Mouse (Mus musculus) adrenal gland, adult 2 months (tissue): ENCODE measurements around the gene Dctpp1. TPM values are rescaled to one million over a fixed set of nuclear protein-coding genes. Genes with fewer than 3 reads are reported as not detected.
A peak's percentile ranks its signal among the peaks of the same experiment; 100 is the strongest.

Experiments used
- DNase-seq: peaks from one replicate; pipeline ENCODE4 v3.0.0; 2021
- long read RNA-seq: library from polyadenylated mRNA; stranded (forward); transcript quantifications from one replicate; pipeline ENCODE4 v2.0.0, GENCODE M21; 2021
- polyA plus RNA-seq: library from polyadenylated mRNA; depleted of rRNA; stranded (reverse); fragments of >200 nt; gene quantifications from 2 replicates; pipeline ENCODE4 v1.2.3, GENCODE M21; 2012; rRNA removed
- total RNA-seq, 2 experiments: library from RNA; stranded (reverse); gene quantifications; 2 replicates each; pipeline ENCODE4 v1.2.3; 2021

The Dctpp1 gene
- total RNA-seq (10 to 100 TPM; 34.7 to 37.6 TPM), polyA plus RNA-seq (45.1 and 57.1 TPM in 2 replicates)
- long read RNA-seq, transcript Dctpp1-201 (3 exons, 676 nt): major isoform, 24 of 25 reads
- long read RNA-seq, partial matches to known transcripts: 1 of 25 reads
- long read RNA-seq, other reads (novel, unspliced or antisense): 0 of 25 reads

DNA sequence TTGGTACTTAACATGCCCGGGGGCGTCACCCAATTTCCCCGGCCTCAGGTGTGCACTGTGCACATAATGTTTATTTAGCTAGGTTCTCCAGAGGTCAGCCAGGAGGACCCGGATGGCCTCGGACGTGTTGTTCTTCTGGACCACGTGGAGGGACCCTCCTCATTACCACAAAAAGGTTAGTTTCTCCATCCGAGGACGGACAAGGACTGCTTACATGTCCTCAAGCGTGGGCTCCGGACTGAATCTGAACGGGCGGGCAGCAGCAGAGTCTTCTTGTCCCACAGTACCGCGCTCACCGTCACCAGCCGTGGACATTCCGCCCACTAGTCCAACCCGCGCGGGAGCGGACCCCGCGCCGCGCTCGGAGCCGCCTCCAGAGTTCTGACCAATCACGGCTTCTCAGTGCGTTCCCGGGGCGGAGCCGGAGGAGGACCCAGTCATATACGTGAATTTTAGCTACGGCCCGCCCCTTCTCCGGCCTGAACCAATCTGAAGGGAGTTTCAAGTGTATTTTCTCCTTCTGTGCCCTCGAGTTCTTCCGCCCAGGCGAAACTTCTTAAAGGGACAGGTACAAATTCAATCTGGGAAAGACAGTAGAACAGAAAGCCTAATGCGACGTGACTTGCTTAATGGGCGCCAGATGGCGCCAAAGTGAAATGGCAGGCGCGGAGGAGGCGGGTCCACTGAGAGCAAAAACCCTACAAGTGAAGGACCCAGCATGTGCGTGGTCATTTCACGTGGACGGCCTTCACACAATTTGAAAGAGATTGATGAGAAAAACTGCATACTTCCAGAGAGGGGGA lies at the start of gene Dctpp1:
TSS of gene Dctpp1 (minus strand) at position 401 of the 803 bp plus-strand sequence.
- peak; percentile 98 for DNase-seq

DNA sequence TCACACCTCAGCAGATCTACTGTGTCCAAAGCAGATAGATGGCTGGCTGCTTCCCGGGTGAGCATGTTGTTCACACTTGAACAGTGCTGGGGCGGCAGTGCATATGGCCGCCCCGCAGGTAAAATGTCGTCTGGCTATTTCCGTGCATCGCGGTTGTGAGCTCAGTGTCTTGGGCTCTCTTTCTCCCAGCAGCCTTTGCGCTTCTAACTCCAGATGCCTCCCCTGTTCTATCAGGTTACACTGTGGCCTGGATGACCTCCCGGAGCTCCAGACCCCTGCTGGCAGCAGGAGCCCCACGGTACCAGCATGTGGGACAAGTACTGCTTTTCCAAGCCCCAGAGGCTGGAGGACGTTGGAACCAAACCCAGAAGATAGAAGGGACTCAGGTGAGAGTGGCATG lies 49.4 kb upstream of the Dctpp1 start:
- DNase-seq: no peak

DNA sequence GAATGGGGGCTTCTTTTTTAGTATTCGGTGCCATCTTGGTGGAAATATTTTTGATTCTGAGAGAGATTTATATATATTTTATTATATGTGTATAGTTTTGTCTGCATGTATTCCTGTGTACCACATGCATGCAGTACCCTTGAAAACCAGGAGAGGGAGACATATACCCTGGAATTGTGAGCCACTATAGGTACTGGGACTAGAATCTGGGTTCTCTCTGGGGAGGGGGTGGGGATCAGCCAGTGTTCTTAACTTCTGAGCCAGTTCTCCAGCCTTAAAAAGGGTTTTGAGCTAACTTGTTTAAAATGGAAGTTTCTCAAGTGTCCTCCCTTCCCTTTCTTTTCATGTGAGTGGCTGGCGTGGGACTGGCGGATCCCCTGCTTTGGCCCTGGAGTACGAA lies 48.4 kb upstream of the Dctpp1 start:
- peak; percentile 32 for DNase-seq

GRCm38 (mm10) chr7:127308431-127308830 lies 47.9 kb upstream of the Dctpp1 start:
- no peak for DNase-seq

GRCm38 (mm10) chr7:127297586-127298193 lies 37.2 kb upstream of the Dctpp1 start:
- no peak for DNase-seq

- no peak for DNase-seq
Observed at GRCm38 (mm10) chr7:127296786-127297555, 36.5 kb upstream of the Dctpp1 start.

GRCm38 (mm10) chr7:127296098-127296497 lies 35.6 kb upstream of the Dctpp1 start, which contains the start of gene Itgal:
Gene Itgal (plus strand): TSS chr7:127296260.
- DNase-seq: no peak

DNA sequence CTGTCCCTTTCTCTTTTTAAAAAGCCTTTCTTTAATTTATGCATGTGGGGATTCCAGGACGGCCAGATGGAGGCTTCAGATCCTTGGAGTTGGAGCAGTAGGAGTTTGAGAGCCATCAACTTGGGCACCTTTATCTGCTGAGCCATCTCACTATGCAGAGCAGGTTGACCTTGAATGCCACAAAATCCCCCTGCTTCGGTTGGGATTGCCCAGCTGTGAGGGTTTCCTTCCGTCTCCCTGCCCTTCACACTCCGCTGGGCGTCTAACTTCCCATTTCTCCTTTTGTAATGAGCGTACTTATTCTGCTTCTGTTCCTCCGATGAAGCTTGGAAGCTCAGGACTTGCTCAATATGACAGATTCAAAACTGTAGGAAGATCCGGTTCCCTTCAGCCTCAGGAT lies 29.6 kb upstream of the Dctpp1 start:
- no peak for DNase-seq

GRCm38 (mm10) chr7:127289306-127289705 lies 28.8 kb upstream of the Dctpp1 start:
- no peak for DNase-seq

GRCm38 (mm10) chr7:127287940-127288339 lies 27.4 kb upstream of the Dctpp1 start:
- DNase-seq: no peak

GRCm38 (mm10) chr7:127285154-127285553 lies 24.6 kb upstream of the Dctpp1 start:
- no peak for DNase-seq

- DNase-seq: no peak
Observed at GRCm38 (mm10) chr7:127282190-127282589, 21.7 kb upstream of the Dctpp1 start.

DNA sequence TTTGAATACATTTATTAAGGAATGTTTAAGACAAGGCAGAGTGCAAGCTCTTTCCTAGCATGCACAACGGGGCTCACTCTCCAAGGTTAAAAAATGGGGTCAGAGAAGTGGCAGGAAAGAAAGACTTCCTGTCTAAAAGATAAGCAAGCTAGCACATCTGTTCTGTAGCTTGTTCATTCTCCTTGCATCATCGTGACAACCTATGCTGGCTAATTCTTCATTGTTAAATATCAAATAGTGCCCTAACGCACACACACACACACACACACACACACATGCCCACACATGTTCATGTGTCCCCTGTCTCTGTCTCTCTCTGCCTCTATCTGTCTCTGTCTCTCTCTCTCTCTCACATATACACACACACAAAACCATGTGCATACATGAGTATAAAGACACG lies 20.6 kb upstream of the Dctpp1 start:
- no peak for DNase-seq

DNA sequence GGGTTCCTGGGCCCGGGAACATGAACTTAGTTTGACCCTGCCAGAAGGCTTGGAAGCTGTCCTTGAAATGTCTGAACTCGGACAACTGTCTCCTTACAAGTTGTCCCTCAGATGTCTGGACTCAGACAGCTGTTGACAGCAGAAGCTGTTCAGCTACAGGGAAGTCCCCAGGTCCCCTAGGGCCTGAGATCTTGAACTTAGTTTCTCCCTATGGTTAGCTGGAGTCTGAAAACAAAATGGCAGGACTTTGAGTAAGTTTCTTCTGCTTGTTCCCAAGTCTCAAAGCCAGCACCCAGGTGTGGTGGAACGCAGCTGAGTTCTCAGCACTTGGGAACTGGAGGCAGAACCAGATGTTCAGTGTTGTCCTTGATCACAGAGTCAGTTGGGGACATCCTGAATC lies 19.6 kb upstream of the Dctpp1 start:
- DNase-seq: no peak

GRCm38 (mm10) chr7:127278311-127278710 lies 17.8 kb upstream of the Dctpp1 start:
- DNase-seq: peak; percentile 57

- DNase-seq: no peak
Observed at GRCm38 (mm10) chr7:127276519-127276961, 16.0 kb upstream of the Dctpp1 start.

DNA sequence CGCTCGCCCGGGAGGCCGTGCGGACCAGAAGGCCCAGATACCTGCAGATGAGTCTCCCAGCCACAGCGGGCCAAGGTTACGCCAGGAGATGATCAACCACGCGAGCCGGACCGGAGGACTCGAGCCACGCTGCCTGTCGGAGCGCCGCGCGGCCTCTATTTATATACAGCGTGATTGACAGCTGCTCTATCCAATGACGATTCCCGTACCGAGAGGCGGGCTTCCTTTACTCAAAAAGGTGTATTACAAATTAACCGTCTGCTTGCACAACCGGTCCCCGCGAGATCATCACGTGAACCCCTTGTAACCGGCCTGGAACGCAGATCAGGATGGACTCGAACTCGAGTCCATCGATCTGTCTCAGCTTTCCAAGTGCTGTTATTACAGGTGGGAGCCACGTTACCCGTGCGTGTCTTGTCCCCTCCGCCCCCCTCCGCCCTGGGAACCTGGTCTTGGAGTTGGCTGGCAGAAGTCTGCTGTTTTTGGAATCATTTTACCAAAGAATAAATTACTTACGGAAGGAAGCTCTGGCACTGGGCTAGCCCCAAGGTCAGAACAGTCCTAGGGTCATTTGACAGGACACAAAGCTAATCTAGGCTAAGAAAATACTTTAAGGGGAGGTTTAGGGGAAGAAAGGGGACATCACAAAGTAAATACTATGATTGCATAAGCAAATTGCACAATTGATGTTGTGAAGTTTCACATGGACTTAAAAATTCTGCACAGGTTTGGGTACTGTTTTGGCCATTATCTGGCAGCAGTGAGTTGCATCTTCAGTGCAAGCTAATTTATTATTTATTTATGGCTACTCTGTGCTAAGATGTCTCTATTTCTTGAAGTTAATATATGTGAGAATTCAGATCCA lies 13.6 kb upstream of the Dctpp1 start, which contains the start of gene Sephs2:
TSS of gene Sephs2 (minus strand) at position 131 of the 865 bp plus-strand sequence.
- DNase-seq: peak; percentile 96

DNA sequence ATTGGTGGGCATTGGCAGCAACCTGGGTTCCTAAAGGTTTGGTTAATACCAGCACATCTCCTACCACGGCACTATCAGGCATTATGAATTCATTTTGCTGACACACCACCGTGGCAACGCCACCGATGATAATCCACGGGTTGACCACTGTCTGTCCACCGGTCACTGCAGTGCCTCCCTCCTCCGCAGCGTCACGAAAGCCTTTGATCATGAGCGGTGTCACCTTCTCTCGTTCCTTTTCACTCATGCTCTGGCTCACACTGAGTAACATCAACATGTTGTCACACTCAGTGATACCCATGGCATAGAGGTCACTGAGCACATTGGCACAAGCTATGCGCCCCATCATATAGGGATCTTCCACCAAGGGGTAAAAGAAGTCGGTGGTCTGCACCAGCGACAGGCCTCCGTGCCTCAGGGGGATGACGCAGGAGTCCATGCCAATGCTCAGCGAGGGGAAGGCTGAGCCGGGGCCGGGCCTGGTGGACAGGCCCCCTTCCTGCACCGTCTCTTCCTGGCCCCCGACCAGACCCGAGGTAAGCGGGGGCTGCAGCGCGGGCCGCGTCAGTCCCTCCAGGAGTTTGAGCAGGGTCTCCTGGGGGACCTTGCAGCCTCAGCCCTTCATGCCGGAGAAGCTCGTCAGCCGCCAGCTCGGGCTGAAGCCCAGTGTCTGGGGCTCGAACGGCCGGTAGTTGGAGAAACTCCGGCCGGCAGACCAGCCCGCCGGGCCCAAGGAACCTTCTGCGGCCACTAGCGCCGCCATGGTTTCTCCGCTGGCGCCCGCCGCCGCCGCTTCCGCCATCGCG lies 12.8 kb upstream of the Dctpp1 start:
- DNase-seq: peak; percentile 72

DNA sequence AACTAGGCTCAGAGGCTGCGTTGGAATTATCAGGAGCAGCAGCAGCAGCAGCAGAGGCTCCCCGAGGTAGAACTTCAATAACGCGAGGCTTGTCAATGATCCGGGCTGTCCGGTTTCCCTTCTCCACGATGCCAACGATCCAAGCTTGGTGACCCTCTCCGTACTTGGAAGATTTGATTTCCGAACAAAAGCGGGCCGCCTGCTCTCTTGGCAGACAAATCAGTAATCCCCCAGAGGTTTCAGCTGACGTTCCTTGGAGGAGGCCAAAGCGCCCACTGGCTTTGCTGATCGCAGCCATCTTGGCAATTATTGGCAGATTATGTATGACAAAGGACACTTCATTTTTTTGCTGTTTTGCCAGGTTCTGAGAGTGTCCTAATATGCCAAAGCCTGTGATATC lies 12.1 kb upstream of the Dctpp1 start:
- DNase-seq: peak; percentile 33

GRCm38 (mm10) chr7:127271093-127271492 lies 10.6 kb upstream of the Dctpp1 start:
- no peak for DNase-seq
